Mouse (Mus musculus) spleen, embryonic (tissue): ENCODE data around the gene Eipr1.

Experiments used
- CTCF ChIA-PET: fragments of 350-600 bp; sonication (Branson Sonifier 250); formaldehyde crosslinking; loops from one replicate; lab custom pipeline; 2022; lab: Charles Lee

Eipr1 gene

DNA sequence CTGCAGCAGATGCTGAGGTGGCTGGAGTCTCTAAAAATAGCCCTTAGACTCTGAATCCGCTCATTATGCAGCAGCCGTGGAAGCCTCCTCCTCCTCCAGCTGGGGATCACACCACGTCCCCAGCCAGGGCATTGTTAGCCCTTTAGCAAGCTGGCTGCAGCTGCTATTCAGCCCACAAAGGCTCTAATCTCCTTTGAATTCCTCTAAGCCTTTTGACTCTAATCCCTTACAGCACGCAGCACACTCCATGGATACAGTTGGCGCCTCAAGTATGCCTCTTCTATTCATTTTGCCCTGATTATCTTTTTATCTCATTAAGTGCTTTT, 65.8 kb downstream of the Eipr1 start:
- CTCF ChIA-PET = no interaction called here

DNA sequence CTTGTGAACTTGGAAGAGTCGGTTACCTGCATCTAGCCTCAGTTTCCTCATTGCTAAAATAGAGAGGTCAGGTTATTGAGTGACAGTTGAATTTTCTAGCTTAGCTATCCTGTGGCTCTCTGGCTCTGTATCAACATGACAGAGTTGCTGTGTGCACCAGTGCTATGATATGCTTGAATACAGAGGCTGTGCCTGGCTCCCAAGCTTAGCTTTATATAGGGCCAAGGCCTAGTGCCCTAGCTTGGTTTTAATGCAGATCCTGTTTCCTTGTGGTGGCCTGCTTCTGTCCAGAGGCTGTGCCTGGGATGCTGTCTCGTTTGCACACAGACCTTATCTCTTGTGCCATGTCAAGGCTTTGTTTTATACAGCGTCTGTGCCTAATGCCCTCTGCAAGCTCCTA, 66.3 kb downstream of the Eipr1 start:
- CTCF ChIA-PET = no interaction called here

DNA sequence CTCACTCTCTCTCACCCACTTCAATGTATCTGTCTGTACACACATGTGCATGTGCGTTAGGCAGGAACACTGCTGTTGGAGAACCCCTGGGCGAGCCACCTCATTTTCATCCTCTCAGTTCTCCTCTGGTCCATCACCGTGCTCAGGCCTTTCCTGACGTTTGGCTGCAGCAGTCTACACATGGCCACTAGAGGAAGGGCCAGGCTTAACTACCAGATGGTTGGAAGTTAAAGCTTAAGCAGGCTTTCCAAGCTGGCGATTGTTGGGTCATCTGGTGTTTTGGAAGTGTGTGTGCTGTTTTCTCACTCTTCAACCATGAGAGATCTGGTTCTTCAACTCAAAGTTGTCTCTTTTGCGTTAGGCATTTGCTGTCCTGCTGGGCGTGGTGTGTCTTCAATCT, 71.9 kb downstream of the Eipr1 start:
- CTCF ChIA-PET = no interaction called here

DNA sequence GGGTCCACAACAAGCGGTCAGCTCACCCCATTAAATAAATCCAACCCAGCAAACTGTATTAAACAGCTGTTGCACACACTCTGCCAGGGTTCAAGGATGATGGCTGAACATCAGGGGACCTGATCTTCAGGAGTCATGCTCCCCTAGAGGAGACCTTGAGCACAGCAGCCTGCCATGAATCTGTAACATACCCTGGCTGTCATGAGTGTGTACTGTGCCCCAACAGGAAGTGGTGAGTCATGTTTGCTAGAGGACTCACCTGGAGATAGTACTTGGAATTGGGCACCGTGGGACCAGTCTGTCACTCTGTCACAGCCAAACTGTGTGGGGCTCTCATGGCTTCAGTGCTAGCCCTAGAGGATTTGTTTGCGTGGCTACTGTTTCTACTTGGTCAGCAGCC, 77.9 kb downstream of the Eipr1 start:
- CTCF ChIA-PET = no interaction called here

DNA sequence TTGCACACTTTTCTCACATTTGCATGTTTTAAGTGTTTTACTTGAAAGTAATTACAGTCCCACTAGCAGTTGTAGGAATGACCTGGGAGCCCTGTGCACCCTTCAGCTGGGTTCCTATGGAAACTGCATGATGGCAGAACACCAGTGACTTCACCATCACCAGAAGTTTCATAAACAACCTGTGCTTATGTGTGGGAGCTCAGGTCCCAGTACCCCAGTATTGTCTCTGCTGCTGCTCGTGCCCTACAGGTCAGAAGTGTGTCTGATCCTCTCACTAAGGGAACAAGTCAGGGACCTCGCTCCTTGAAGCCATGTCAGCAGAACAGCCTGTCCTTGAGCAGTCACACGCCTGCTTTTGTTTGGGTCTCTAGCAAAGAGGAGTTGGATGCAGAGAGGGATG, 78.9 kb downstream of the Eipr1 start:
- CTCF ChIA-PET = no interaction called here

DNA sequence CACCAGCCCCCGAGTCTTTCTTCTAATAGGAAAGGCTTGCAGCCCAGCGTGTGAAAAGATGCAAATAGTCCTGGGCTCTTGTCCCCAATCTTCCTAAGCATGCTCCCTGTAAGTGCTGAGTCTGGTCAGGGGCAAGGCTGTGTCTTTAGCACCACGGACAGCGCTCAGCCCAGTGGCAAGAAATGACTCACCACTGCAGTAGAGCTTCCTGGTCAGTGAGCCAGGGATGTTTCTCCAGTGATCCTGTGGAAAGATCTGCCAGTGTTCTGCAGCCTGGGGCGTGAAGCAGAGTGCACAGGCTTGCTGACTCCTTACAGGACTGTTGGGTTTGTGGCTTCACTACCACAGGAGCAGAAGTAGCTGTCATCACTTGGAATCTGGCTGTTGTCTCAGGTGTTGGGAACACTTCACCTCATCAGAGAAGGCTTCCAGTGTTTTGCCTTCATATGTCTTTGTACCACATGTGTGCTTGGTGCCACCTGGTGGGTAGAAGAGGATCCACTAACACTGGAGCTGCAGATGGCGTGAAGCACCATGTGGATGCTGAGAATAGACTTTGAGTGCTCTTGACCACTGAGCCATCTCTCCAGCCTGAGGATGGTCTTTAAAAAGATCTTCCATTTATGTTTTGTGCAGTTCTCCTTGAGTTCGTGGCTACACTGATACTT, 79.6 kb downstream of the Eipr1 start:
- CTCF ChIA-PET = no interaction called here

DNA sequence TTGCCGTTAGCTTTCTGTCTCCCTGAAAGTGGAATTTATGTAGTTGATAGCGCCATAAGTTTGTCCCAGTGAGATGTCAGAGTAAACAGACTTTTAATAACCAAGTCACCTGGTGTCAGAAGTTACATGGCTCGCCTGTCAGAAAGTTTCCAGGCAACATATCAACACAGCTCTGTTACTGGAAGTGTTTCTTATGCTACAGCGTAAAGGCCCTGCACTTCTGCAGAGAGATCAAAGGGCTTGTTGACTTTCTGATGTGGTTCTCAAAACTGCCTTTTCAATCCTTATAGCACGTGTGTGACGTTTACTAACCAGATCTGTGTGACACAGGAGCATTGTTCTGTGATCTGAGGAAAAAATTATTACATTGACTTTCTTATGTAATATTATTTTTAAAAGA, 82.7 kb downstream of the Eipr1 start:
- CTCF ChIA-PET = no interaction called here

DNA sequence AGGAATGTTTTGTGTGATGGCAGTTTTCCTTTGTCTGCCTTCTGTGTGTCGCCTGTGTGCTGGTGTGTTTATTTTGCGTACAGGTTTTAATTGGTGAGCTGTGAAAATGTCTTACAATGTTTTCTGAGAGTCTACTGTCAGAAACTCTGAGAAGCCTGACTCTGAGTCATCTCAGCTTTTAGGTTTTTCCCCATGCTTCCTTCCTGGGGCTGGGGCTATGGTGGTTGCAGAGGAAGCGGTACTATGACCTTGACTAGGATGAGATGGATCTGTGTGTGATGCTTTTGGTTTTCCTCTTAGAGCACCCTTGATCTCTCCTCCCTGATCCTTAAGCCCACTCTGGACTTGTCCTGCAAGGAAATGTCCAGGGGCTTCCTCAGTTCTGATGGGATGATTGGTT, 84.1 kb downstream of the Eipr1 start:
- CTCF ChIA-PET = no interaction called here

DNA sequence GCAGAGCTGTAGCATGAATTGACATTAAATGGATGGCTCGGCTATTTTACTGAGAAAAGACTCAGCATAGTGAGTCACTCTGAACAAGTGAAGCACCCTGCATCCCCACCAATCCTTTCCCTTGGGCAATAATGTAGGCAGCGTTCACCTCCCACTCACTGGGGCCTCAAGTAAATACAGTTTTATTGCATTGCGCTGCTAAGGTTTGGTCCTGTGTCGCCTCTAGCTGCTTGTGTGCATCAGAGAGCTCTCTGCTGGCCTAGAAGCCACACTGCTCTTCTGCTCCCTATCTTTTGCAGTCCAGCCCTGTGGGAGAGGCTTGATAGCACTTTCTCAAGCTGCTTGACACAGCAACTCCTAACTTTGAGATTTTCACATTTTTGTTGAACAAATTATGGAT, 86.7 kb downstream of the Eipr1 start:
- CTCF ChIA-PET = no interaction called here

DNA sequence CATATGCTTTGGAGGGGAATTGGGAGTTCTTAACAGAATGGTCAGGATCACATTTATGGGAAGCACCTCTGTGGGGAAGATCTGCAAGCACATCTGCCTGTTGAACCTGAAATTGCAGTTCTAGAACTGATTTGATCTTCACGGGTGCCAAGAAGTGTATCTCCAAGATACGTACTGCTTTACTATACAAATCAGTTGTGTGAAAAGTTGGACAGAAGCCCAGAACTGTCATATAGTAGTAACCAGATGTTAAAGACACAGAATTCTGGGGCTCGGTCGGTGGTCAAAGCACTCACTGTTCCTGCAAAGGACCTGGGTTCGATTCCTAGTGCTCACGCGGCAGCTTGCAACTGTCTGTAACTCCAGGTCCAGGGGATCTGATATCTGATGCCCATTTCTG, 87.4 kb downstream of the Eipr1 start:
- CTCF ChIA-PET = no interaction called here

DNA sequence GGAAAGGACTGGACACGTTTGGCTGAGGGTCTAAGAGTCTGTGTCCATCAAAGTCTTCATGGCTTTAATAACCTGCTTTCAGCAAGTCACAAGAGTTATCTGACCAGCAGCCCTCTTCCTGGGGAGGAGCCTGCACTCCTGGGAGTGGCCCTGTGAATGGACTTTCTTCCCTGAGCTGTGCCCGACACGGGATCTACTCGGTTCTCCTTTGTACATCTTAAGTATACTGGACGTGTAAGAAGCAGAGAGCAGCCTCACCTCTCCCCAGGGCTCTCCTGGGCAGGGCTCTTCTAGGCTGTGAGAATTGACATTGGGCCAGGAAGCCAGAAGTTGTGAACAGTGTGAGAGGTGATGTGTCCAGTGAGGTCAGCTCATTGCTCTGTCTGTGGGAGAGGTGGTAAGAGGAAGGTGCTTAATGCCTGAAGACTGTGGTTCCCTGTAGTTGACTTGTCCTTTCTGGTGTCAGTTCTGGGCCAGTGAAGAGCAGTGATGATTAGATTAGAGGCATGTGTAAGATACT, 89.6 kb downstream of the Eipr1 start:
- CTCF ChIA-PET = no interaction called here

DNA sequence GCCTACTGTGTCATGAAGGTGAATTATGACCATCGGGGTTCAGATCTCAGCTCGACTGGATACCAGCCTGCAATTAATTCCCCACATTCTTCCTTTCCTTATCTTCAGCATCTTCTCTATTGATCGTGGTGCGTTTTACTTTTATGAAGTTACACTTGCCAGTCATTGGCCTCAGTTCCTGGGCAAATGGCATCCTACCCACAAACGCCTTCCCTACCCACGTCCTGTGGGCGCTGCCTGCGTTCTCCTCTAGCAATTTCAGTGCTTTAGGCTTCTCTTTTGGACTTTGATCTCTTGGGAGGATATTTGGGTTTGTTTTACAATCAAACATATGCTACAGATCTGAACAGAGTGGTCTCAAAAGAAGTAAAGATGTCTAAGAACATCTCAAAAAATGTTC, 94.2 kb downstream of the Eipr1 start:
- CTCF ChIA-PET = no interaction called here

DNA sequence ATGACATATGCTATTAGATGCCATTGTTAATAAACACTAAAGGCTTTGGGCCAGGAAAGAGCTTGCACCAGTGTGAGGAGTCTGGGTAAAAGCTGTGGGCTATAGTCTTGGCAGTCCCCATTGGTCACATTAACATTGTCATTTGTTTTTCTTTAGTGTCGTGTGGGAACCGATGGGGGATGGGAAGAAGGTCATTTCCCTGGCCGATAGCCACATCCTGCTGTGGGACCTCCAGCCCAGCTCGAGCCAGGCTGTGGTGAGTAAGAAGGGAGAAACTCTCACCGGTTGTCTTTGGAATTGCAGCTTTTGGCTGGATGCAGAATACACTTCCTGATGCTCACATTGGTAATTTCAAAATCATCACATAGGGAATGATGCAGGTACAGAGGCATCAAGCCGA, 95.8 kb downstream of the Eipr1 start:
- CTCF ChIA-PET = interaction anchor here (0.9 kb wide), 1 partner anchor 12 kb away, joined by 3 read pairs; no protein-coding TSS in a partner anchor

DNA sequence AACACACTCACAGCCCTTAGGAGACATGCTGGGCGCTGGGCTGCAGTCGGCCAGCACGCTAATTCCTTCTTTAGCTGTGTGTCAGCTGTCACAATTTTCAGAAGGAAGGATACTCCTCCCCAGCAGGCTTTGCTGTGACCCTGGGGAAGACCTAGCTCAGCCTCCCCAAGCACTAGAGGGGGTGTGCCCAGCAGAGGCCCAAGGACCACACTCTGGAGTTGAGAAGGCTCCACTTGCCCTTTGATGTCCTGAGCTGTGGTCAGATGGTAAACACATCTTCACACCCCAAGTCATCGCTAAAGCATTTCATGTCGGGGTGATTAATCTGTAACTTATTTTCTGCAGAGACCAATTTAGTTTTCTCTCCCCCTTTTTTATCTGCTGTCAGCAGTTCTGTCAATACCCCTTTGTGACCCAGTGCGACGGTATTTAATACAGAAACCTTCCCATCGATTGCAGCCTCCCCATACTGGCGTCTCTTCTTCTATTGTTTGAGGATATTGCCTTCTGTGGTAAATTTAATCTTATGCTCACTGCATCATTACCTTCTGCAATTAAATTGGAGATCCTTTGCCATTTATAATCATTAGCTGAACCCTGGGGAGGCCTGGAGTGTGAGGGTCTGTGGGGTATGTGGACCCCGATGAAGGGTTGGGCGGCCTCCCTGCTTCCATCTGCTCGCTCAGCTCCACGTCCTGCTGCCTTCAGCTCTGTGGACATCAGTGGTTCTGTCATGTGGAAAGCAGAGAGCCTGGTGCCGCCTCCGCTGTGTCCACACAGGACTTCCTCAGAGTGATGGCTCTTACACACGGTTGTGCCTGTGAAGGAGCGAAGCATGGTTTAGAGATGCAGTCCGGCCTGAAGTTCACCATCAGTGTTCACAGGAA, 97.4 kb downstream of the Eipr1 start:
- CTCF ChIA-PET = no interaction called here

DNA sequence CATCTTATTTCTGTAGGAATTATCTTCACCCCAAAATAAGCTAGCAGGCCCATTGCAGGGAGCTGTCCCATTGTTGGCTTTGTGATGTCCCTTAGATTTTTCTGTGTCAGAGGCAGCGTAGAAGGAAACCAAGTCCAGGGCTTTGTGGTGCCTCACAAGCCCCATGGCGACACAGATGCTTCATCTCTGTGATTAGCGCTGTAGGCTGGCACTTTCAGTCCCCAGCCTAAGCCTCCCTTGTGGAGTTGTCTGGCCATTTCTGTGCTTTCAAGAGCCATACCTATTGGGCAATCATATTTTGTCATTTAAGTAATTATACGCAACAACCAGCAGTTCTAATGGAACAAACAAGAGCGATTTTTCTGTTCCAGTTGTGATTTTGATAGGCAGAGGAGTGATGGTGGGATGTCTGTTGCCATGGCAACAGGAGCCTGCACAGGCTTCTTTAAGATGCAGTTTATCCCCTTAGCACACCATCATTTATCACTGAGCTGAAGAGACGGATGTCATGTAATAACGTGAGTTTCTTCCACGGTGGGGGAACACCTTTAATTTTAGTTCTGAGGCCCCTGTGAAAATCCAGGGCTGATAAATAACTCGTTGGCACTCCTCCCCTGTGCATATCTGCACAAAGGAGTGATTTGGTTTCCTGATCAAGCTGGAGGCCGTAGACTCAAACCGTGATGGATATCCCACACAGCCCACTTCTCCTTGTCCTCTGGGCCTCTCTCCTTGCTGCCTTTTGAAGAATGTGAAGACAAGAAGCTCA, 108.1 kb downstream of the Eipr1 start:
- CTCF ChIA-PET = interaction anchor here (1.1 kb wide), 1 partner anchor 12 kb away, joined by 3 read pairs; no protein-coding TSS in a partner anchor

DNA sequence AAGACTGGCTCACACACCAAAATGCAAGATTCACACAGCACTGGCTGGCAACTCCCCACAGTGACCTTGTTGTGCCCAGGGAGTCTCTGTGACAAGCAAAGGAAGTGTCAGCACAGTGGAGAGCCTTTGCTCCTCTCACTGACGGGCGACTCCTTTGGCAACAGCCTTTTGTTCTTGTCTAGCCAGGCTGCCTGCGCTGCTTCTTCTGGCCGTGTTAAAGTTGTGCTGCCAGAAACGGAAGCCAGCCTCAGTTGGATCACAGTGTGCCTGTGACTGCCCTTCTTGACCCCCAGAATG, 108.6 kb downstream of the Eipr1 start:
- CTCF ChIA-PET = no interaction called here

DNA sequence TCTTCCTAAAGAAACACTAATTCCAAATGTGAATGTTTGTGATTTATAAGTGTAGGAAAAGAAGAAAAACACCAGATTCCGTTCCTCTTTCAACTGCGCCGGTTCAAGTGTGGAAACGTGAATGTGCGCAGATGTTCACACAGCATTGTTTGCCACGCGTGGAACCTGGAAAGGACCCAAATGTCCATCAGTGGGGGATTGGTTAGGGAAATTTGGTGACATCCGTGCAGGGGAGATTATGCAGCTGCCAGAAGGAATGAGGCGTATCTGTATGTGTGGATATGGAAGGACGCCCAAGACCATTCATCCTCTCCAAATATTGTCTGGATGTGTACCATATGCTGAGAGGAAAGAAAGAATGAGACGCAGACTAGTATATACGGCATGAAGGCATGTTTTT, 111.7 kb downstream of the Eipr1 start:
- CTCF ChIA-PET = no interaction called here

DNA sequence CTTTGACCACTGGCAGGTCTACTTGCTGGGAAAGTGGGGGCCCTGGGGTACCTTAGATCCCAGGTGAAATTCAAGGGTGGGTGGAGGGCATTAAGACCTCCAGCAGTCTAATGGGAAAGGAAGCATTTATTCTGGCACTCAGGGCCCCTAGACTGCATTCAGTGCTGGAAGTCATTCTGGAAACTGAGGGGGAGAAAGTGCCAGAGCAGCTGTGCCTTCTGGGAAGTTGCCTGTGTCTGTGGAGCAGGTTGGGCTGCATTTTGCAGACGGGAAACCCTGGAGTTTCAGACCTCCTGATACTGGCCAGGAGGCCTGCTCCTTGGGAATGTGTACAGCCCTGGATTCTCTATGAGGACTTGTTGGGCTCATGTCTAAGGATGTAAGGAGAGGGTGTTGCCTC, 114.5 kb downstream of the Eipr1 start:
- CTCF ChIA-PET = no interaction called here

DNA sequence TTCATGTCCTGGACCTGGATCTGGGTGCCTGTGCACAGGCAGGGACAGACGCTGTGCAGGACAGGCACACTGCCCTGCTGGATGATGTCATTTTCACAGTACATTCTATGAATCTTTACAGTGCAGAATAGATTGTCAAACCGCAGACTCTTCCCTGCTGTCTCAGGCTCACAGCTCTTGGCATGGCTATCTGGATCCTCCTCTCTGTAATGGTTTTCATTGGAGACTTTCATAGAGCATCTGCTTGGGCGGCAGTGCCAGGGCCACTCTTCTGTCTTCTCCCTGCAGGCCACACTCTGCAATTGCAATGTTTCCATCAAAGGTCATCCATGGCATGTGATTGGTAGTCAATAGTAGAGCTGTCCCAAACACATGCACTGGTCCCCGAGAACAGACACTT, 117.2 kb downstream of the Eipr1 start:
- CTCF ChIA-PET = no interaction called here

DNA sequence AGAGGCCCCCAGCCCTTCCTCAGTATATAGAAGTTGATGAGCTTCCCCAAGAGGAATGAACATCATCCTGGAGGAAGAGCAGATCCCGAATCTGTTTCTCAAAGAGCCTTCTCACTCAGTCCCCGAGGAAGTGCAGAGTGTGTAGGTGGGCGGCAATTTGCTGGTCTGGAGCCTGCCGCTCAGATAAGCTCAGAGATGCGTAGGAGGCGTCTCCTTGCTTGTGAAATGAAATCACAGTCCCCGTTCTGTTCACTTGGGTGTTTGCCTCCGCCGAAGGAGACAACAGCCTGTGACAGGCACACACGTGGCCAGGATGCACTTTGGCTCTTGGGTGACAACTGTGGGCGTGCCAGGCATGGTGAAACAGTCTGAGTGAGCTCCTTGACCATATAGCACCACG, 120.7 kb downstream of the Eipr1 start:
- CTCF ChIA-PET = no interaction called here

DNA sequence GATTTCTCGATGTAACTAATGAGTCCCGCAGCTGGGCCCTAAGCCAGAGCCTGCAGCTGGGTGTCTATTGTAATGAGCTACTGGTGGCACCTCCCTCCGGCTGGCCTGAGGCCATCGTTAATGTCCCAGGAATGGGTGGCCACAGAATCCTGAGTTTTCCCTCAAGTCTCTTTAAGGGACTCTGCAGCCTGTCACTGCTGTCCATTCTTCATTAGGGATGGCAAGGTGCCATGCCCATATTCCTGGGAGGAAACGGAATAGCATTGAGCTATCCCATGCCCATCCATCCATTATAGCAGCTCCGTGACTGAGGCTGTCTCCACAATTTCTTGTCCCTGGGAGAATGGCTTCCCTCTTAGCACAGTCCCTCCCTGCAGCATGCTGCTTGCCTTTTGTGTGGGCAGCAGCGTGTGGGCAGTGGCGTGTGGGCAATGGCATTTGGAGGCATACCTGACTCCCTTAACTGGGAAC, 123.2 kb downstream of the Eipr1 start:
- CTCF ChIA-PET = no interaction called here

DNA sequence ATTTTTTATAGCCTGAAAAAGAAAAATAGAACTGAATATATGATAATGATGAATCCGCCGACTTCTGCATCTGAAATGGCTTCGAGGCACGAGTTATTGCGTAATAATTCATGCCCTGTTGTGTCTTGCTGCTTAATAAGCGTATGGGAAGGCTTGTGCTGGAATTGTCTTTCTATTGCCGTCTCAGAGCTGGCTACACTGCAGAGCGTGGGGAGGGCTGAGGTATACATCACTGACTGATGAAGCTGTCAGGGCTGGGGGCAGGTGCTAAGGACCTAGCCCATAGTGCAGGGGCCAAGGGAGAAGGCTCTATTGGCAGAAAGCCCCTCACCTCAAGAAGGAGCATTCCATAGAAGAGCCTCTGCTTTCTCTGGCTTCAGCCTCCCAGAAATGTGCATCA, 123.9 kb downstream of the Eipr1 start:
- CTCF ChIA-PET = no interaction called here

DNA sequence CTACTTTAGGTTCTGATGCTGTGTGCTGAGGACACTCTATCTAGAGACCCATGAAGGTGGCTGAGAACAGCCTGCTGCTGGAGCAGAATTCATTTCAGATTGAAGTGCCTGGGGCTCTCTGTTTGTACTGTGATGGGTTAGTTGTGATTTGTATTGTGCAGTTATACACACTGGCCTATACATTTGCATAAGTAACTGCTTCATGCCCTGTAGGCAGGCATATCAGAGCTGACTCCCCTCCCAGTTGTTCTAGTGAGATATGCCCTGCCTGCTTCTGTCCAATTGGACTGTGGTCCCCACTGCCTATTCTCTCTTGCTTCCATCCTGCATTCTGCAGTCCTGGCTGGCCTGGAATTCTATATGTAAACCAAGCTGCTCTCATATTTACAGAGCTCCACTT, 128.9 kb downstream of the Eipr1 start:
- CTCF ChIA-PET = no interaction called here
